Mouse (Mus musculus): ENCODE results near the gene Zfp697.

DNA sequence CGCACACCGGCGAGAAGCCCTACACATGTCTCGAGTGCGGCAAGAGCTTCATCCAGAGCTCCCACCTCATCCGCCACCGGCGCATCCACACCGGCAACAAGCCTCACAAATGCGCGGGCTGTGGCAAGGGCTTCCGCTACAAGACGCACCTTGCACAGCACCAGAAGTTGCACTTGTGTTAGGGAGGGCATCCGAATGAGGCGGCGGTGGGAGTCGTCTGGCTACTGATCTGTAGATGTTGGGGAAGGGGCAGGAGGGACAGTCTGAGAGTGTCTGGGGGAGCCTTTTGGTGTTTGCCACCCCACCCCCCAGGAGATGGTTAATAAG, 46.2 kb downstream of the Zfp697 start:
- TF ChIP-seq CTCF (IDR thresholded peaks at IDR 0.05; ENCODE audit: insufficient read depth, low read depth, low read length) (no peak), POLR2A (IDR thresholded peaks at IDR 0.05; ENCODE audit: insufficient read depth, low read depth, low read length) (no peak)

Measured in olfactory bulb, adult 2 months (tissue).